Mouse (Mus musculus): ENCODE data around the gene Wfdc11.

DNA sequence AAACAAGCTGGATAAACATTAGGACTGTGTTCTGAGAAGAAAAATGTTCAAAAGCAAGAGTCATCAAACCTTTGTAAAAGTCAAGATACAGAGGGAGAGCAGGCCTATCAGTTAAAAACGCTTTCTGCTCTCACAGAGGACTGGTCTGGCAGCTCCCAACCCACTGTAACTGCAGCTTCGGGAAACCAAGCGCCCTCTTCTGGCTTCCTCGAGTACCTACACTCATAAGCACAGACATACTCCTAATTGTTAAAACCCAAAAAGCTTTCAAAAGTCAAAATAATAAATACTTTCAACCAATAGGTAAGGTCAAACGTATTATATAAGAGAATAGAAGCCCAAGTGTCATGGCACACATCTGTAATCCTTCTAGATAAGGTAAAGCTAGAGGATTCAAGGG, 30.3 kb upstream of the Wfdc11 start:
- TF ChIP-seq POLR2A (IDR thresholded peaks at IDR 0.05; ENCODE audit: borderline replicate concordance, insufficient read depth, low read length) (no peak), CTCF (IDR thresholded peaks at IDR 0.05; ENCODE audit: borderline replicate concordance, insufficient read depth, low read depth, low read length) (no peak)

Data from cerebellum, adult 2 months (tissue).